Mouse (Mus musculus) cerebellum, adult 9-11 months (tissue): ENCODE data around the gene Gm9970.

ENCODE experiments used
- DNase-seq: peaks from one replicate; pipeline ENCODE4 v3.0.0; 2022

Gene Gm9970

DNA sequence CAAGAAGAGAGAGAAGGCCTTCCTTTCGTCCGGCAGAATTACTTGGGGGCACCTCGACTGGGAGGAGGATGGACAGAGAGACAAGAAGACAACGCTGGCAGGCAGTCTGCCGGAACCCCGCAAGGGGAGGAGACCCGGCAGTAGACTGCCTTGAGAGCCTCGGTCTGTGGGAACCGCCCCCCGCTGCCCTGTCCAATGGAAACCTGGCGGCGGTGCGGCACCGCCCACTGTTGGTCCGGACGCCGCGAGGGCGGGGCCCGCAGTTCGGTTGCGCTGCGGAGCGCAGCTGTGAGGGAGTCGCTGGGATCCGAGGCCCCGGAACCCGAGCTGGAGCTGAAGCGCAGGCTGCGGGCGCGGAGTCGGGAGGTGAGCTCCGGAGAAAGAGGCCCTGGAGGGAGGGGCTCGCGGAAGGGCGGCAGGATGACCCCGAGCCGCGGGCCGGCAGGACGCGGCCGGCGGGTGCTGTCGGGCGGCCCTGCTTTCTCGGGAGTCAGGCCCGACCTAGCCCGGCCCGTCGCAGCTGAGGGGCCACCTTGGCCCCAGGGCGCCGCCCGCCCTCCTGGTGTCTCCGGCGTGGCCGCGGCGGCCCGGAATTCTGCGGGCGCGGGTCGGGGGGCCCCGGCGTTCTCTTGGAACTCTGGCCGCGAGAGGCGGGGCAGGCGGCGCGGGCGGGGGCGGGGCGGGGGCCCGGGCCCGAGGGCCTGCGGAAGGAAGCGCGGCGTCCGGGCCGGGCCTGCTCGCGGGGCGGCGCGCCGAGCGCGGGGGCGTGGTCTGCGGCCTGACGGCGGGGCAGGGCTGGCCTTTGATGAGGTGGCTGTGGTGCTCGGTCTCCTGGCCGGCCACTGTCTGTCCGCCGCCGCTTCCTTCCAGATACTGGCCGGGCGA, at the start of gene Gm9970, which contains the start of gene Nrbp1:
Gm9970 (minus strand) TSS at position 596 of the 885 bp plus-strand sequence.
Nrbp1 (plus strand) TSS at position 228 of the 885 bp plus-strand sequence.
- peak; percentile 97 for DNase-seq

DNA sequence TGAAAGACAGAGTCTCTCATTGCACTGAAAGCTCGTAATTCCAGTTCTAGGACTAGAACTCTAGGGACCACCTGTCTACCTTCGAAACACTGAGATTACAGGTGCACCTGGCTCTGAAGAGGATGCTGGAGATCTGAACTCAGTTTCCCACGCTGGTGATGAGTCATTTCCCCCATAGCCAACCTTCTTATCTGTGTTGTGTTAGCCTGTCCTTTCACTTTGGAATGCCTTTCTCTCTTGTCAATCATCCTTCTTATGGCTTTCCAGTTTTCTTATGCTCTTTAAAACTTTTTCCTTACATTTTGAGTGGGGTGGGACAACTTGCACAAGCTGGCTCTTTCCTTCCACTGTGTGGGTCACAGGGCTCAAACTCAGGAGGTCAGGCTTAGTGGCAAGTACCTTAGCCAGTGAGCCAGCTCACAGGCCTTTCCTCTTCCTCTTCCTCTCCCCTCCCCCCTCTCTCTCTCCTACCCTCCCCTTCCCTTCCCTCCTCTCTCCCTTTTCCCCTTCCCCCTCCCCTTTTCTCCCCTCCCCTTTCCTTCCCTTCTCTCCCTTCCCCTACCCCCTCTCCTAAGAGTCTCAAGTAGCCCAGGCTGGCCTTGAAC, 48.7 kb upstream of the Gm9970 start:
- DNase-seq: no peak

DNA sequence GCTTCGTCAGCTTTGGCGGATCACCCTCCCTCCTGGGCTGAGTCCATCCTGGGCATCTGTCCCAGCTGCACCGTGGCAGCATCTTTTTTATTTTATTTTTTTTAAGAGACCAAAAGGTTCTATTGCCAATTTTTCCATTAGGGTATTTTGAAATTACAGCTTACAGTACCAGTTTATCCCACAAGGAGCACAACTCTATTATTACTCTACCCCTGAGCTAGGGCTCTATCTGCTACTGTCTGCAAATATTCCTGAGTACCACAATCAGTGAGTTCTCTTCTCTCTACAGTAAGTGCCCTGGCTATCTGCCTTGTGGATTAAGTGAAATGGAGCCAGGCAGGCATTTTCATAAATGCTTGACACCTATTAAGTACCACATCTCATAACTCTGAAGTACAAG, 47.6 kb upstream of the Gm9970 start:
- DNase-seq: no peak

DNA sequence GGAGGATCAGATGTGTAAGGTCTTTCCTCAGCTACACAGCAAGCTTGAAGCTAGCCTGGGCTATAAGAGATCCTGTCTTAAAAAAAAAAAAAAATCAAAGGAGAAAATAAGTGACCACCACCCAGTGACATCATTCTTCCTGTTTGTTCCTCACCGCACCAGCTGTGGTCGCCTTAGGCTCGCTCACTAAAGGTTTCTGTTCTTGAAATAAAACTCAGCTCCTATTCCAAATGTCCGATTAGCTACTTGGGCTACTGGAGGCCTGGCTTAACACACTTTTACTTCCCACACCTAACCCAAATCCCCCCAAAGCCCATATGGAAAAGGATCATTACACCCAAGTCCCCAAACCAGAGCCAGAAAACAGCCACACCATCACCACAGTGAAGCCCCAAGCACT, 47.2 kb upstream of the Gm9970 start:
- no peak for DNase-seq

DNA sequence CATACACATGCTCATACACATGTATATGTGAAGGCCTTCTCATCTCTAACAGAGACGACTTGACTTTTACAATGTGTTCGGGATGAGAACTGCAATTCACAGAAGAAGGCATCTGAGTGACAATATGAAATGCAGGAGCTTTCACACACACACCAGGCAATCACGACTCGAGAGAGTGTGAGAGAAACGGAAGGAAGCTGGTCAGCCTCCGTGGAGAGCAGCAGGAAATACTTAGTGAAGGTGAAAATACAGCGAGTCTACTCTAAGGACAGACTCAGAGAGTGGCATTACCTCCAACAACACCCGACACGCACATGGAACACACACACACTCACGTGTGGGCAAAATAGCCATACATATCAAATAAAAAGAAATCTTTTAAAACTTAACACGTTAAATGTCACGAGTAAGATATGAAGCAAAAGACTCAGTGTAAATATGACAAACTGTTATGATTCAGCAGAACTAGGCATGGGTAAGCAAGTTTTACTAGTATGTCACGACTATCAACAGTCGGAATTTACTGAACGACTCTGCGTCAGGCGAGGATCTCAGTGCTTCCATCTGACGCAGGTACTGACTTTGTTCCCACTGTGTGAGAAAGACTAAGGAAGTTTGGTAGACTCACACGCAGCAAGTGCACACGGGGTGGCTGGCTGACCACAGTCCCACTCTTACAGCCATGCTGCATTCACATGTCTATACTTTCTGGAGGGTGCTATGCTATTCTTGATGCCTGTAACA, 38.4 kb upstream of the Gm9970 start:
- no peak for DNase-seq

DNA sequence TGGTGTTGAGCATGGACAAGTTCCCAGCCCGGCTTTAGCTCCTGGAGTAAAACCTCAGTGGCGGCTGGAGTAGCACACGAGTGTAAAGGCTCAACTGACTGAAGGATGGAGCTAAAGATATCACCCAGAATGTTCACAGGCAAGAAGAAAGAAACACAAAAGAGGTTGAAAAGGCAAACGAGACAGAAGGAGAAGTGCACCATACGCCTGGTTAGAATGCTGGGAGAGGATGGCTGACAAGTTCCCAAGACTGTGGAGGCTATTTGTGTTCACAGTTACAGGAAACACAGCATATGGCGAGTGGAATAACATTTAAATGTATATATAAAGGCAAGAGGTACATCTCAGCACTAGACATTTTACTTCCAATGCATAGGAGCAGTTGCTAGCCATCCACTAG, 32.0 kb upstream of the Gm9970 start:
- no peak for DNase-seq

DNA sequence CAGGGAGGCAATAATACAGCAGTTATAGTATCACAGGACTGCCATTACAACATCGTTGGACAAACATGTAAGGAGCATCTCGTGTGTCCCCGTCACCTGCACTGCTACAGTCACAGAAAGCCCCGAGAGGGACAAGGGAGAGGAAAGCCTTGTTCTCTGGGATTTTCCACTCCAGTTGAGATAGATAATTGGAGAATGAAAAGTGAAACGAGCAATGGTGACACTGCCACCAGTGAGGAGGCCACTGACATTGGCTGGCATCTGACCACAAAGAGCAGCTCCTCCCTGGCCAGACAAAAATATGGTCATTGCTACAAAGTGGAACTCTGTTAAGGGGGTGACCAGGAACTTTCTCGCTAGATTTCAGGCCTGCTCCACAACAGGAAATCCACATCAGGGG, 26.7 kb upstream of the Gm9970 start:
- DNase-seq: no peak

DNA sequence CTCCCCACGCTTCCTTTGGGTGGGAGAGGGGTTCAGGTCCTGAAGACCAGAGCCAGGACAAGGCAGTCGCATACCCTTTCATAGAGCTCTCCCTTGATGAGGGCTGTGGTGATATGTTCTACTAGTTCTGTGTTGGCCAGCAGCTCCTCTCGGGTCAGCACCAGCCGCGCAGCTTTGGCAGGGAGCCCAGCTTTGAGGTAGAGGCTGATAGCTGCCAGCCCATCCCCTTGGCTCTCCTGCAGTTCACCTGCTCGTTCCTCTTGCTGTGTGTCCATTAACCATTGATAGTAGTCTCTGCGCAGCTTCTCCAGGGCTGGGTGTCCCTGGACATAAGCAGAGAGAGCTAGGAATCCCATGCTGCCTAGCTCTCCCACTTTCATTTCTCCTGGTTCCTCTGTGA, 25.1 kb upstream of the Gm9970 start:
- DNase-seq: no peak

DNA sequence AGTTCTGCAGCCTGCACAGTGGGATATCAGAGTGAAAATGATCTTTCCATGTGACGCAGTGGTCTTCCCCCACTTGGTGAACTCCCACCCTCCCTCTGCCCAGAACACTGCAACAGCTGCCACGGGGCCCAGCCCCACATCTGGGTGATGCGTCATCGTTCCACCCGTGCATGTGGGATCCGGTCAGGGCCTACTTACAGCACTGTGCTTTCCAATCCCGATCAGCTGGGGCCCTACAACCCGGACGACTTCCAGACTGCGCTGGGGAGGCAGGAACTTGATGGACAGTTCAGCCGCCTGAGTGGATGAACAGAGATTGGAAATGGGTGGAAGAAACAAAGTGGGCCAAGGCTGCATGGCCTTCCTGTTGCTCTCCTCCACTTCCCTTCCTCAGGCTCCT, 16.6 kb upstream of the Gm9970 start:
- DNase-seq: no peak

DNA sequence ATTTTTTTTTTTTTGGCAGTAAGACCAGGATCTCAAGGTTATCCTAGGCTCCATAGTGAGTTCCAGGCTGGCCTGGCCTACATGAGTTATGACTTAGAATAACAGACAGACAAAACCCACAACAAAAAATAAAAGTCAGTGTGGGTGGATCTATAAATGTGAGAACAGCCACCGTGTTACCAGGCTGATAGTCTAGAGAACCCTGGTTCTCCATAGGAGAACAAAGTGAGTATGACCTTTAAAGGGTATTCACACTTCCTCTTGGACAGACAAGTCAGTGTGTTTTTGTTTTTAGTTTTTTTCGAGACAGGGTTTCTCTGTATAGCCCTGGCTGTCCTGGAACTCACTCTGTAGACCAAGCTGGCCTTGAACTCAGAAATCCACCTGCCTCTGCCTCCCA, 14.9 kb upstream of the Gm9970 start:
- no peak for DNase-seq

DNA sequence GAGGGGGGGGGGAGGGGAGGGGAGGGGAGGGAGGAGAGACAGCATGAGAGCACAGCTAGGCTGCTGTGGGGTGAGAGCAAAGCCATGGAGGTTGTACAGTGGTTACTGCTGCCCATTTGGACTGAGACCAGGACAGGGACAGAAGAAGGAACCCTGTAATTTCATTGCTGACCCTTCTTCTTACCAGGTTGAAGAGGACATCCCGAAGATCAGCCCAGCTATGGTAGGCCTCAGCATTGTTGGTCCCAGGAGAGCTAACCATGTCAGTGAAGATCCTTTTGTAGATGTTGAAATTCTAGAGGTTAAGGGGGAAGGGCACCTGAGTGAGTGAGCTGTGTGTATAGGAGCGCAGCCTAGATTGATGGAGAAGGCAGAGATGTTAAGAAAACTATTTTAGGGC, 14.3 kb upstream of the Gm9970 start:
- no peak for DNase-seq

DNA sequence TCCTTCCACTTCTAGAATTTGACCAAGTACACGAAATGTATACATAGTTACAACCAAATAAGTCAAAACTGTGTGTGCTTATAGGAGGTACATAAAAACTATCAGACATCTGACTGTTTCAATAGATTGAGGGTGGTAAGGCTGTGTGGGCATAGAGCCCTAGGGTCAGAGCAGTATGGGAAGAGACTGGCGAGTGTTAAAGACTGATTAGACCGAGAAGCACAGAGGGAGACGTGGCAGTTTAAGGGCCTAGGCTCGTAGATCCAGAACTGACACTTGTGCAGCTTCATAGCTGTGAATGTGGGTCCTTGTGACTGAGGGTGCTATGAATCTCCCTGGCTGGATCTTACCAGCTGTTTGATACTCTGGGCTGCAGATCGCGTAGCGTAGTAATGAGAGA, 13.9 kb upstream of the Gm9970 start:
- no peak for DNase-seq

DNA sequence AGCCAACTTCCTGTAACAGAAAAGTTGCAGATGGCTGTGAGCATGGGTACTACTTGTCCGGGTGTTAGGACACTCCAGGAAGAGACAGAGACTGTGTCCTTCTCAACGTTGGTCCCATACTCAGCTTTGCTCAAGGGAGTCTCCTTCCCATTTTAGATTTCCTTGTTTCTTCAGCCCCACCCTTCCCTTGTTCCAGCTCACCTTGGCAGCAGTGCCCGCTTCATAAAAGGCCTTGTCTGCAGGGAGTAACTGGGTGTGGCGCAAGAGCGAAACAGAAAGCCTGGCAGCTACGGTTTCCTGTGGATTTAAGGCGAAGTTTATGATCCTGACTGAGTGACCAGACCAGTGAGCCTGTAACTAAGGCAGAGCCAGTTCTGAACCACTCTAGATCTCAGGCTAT, 13.4 kb upstream of the Gm9970 start:
- no peak for DNase-seq

DNA sequence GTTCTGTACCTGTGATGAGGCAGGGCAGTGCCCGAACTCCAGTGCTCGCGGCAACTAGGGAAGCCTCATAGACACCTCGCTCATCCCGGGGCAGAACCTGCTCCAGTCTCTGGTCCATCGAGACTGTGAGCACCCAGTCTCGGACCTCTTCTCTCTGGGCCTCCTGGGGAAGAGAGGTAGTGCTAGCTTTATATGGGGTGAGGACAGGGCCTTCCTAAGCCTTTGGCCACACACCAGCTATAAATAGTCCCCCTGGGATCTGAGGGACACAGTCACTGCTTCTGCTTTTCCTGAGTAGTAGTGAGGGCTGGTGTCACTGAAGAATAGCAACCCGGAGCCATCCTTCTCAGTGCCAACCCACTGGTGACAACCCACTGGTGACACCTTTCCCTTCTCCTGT, 12.8 kb upstream of the Gm9970 start:
- DNase-seq: no peak

DNA sequence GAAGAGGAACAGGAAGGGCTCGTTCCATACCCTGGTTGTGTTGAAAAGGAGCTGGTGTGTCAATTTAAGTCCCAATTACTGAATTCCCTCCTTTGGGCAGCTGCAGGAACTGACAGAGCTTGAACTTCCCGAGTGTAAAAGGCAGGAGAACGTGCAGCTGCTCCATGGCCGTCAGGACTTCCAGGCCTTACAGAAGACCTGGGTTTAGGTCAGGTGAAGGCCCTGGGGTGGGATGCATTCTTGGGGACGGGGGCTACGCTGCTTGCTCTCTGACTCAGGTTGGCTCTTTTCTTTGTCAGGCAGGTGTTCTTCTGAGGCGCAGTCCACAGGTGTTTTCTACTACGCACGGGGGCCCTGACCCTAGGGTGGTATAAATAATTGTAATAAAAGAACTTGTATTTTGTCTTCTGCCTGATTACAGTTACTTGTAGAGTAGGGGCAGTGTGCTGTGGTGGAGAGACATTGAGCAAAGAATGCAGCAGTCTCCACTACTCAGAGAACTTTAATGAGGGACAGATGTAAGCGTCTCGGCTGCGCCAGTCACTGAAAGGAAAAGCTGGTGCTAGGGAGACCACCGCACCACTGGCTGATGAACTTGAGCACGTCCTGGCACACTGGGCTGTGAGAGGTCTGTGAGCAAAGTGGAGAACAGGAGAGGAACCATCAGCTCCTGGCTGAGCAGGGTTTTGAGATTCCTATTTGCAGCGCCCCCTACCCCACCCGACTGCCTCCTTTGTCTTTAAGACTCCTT, 11.9 kb upstream of the Gm9970 start:
- DNase-seq: no peak

DNA sequence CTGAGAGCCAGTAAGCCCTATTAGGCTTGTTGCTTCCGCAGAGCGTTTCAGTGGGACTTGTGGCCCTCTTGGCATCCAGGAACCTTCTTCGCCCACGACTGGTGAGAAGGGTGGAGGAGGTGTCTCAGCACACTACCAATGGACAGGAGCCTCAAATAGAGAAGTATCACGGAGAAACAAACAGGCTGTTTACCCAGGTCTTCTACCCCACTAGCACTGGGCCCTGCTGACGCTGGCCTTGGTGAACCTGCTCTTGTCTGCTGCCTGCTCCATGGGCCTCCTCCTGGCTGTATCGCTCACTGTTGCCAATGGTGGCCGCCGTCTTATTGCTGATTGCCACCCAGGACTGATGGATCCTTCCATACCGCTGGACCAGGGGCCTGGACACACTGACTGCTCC, 11.1 kb upstream of the Gm9970 start:
- no peak for DNase-seq

DNA sequence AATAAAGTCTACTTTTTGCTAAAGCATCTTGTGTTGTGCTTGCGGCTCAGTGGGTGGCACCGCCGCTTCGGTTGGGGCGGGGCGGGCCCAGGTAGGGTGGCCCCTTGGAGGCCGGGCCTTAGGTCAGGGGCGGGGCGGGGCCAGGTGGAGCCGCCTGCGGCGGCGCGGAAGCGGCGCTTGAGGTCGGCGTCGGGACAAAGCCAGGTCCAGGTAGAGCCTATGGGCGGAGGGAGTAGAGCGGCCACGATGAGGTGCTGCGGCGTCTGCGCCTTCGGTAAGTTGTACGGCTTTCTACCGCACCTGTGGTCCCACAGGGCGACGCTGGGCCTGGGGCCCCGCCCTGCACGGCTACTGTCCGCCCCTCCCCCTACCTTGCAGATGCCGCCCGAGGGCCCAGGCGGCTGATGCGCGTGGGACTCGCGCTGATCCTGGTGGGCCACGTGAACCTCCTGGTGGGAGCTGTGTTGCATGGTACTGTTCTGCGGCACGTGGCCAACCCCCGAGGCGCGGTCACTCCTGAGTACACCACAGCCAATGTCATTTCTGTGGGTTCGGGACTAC, 10.6 kb upstream of the Gm9970 start, which contains the start of gene Krtcap3:
Krtcap3 (plus strand) TSS at position 151 of the 561 bp plus-strand sequence.
- DNase-seq: peak; percentile 42

DNA sequence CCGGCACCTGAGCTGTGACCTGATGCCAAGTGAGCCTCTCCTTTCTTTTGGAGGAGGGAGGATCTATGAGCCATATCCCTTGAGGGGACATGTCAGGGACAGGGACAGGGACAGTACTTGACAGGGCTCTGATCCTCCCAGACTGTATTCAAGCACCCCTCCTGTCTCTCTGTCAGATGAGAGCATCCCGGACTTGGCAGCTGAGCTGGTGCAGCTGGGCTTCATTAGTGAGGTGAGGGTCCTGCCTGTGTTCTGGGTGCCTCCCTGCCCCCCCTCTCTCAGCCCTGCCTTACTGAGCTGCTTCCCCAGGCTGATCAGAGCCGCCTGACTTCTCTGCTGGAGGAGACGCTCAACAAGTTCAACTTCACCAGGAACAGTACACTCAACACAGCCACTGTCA, 9.7 kb upstream of the Gm9970 start:
- DNase-seq: no peak

DNA sequence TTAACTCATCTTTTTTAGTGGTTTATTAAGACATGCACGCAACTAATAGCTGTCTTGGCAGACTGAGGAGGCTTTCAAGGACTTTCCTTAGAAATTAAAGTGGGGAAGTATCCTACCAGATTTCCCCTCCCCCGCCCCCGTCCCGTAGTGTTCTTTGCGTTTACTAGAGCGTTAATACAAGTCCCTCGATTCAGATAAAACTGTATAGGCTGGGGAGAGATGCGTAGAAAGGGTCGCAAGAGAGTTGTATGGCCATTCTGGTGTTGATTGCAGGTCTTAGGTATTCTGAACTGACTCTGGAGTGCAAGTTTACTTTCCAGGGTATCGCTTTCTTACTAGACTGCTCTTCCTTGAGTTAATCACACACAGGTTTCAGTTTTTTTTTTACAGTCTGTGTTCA, 1.2 kb upstream of the Gm9970 start:
- no peak for DNase-seq

DNA sequence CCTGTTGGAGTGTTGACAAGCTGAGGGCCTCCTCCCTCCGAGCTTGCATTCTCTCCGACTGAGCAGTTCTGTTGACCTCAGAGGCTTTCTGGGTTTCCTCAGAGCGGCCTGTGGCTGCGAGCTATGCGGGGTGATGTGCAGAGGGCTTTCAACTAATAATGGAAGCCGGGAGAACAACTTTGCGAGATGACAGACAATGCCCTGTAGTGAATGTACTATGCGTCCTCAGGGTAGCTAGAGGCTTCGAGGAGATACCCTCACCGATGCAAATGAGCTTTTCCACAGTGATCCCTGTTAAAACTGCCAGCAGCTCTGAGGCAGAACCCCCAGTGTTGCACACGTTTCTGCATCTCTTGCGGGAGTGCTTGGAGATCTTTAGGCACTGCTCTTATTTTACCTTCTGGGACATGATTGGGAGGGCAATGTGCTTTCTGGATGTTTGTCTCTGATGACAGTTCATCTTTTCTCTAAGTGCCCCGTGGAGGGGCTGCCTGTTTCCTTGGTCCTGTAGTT, 546 bp upstream of the Gm9970 start:
- DNase-seq: no peak

DNA sequence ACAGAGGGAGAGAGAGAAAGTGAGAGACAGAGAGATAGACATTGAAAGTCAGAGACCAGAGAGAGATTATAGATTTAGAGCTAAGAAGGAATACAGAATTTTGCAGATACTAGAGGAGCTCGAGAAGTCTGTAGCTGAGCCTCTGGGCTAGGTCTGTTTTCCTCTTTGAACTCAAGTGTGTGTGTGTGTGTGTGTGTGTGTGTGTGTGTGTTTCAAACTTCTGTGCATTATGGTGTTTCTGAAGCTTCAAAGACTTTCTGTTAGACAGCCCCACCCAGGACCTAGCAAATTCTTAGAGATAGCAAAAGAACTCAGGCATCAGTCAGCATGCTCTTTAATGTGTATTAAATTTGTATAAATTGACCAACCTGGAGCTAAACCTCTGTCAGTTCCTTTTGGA, 14.4 kb downstream of the Gm9970 start:
- no peak for DNase-seq

DNA sequence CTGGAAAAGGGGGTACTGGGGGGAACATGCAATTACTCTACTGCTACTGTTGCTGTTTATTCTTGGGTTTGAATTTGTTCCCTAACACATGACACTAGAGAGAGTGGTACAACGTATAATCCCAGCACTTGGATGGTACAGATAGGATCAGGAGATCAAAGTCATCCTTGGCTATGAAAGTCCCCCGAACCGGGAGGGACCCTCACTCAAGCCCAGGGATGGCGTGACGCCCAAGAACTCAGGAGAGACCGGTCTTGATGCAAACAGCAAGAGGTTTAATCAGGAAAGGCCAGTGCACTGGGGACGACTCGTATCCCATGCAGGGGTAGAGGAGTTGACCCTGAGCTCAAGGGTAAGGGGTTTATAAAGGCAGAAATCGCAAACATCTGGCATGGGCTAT, 18.3 kb downstream of the Gm9970 start:
- no peak for DNase-seq
